Mouse (Mus musculus) kidney, adult 2 months (tissue): ENCODE measurements at regions not wholly inside any gene's neighbourhood (a gene's known extent, or its start where the extent isn't known, plus 50 kb on each side); places are given as distances from the start of the nearest gene placed in this dataset.

Experiments
- CTCF ChIP-seq: fragments of 200-500 bp; conservative IDR thresholded peaks from 2 replicates; pipeline ENCODE4 v1.5.1; 2011; ENCODE audit warnings: low read depth, mild to moderate bottlenecking, control low read depth, low read length, moderate library complexity, mixed read lengths; ENCODE audit not compliant: insufficient read depth, insufficient read length
- POLR2A ChIP-seq: fragments of 200-500 bp; IDR thresholded peaks from one replicate; pipeline ENCODE4 v1.6.1; 2011; ENCODE audit warnings: low read depth, low read length, control low read depth

GRCm38 (mm10) chr2:40321506-40321905 is 1095.3 kb upstream of the Ppp6c start:
- no peak for TF ChIP-seq CTCF
- TF ChIP-seq POLR2A = no peak
